Mouse (Mus musculus): Measurements from ENCODE around the gene Lce1j.
"Not testable (repeated sequence)": the region's sequence is repeated elsewhere in the genome, so short reads cannot be mapped to it uniquely, and the experiment has no call there.

Gene Lce1j

DNA sequence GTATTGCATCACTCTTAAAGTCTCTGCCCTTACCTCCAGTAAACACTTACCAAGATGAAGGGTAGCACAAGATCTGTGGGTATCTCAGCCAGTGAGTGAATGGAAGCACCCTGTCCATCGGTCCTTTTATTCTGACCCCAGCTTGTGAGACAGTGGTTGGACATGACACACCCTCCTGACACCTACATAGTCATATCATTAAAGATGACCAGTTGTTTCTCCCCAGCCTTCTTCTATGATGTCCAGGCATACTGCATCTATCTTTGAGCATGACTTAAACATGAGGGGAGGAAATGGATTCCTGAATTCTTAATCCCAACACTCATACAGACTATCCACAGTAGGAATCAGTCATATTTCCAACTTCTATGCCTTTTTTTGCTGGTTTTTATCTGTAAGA, at the start of gene Lce1j:
Lce1j (minus strand) TSS at position 101 of the 400 bp plus-strand sequence.
- no peak for DNase-seq (ENCODE audit: extremely low read depth, low read depth, low spot score)

DNA sequence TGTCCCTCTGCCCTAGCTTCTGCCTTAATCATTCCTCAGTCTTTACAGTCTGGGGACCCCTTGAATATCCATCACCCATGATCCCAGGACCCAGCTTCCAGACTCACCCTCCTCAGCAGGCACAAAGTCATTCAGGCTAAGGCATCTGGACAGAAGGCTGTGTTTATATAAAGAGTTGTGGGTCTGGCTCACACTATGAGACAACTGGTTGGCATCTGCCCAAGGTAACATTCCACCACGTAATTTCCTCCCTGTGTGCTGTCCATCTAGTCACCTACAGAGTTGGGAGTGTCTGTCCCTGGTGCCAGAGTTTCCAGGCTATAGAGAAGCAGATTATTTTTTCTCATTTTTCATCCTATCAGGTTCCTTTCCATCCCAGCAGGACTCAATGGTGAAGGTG, 36.8 kb upstream of the Lce1j start, which contains the start of gene Kprp:
Kprp (minus strand) TSS at position 140 of the 400 bp plus-strand sequence.
- DNase-seq (ENCODE audit: extremely low read depth, low read depth, low spot score) = no peak

DNA sequence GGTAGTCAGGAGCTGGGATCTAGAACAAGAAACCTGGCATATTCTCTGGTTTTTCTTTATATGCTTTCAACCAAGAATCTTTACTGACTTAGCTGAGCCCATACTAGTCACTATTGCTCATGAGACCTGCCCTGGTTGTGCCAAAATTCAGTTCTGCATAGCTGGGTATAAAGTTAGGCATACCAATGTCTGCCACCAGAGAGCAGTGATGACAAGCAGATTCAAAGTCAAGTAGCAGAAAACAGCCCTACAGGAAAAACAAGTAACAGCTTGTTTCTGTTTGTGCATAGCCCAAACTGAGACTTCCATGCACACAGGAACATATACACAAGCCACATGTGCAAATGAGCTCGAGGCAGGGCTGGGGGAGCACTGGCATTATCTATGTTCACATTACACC, 35.5 kb upstream of the Lce1j start:
- no peak for DNase-seq (ENCODE audit: extremely low read depth, low read depth, low spot score)

DNA sequence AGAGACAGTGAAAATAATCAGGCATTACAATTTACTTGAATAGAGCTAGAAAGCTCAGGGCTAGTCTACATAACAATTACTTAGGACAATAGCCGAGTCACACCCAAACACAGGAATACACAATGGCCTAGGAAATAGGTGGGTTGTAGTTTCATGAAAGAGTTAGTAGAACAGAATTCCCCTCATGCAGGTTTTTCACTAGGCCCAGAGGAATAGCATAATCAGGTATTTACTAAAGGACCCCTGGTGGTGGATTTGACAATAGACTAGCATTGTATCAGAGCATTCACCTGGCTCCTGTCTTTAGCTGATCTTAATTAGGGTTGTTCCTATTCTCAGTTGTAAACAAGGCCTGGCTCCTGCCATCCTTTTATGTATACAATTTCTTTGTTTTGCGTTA, 25.7 kb upstream of the Lce1j start:
- DNase-seq (ENCODE audit: extremely low read depth, low read depth, low spot score) = not testable (repeated sequence)

DNA sequence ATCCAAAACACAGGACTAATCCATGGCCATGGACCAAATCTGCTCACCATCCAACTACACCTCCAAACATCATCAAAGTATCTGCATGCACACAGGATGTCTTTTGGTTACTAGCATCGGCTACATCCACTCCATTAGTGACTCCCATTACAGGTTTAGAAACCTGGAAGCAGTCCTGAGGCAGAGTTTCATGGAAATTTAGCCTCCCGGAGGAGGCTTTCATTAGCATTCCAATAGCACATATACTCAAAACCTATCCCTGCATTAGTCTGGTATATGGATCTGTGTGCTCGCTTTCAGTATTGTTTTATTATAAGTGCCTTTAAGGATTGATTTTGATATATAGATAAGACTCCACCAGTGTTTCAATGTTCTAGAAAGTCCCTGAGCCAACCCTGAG, 25.3 kb upstream of the Lce1j start:
- no peak for DNase-seq (ENCODE audit: extremely low read depth, low read depth, low spot score)

DNA sequence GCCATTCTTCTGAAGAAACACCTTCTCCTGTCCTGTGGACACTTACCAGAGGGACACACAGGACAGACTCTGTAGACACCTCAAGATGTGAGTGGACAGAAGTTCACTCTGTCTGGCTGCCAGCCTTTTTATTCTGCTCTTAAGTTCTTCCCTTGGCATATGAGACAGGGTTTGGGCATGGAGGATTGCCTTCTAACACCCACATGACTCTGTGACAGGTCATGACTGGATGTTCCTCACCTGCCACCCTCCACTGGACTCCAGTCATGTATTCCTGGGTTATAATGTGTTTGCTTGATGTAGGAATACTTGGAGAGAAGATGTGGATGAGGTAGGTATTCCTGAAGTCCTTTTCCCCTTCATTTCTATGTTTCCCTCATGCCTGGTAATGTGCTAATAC, 17.5 kb upstream of the Lce1j start, which contains the start of gene Lce1k:
Lce1k (minus strand) TSS at position 101 of the 400 bp plus-strand sequence.
- no peak for DNase-seq (ENCODE audit: extremely low read depth, low read depth, low spot score)

DNA sequence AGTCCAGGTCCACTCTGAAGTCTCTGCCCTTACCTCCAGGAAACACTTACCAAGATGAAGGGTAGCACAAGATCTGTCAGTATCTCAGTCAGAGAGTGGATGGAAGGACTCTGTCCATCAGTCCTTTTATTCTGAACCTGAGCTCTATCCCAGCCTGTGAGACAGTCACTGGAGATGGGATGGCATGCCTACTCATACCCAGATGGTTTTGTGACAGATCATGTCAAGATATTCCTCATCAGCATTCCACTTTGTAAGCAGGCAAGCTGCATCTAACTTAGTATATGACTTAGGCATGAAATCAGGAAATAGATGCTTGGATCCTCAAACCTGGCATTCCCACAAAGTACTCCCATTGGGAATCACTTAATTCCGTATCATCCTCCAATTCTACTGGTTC, 11.5 kb downstream of the Lce1j start, which contains the start of gene Lce1i:
Lce1i (minus strand) TSS at position 101 of the 400 bp plus-strand sequence.
- no peak for DNase-seq (ENCODE audit: extremely low read depth, low read depth, low spot score)

DNA sequence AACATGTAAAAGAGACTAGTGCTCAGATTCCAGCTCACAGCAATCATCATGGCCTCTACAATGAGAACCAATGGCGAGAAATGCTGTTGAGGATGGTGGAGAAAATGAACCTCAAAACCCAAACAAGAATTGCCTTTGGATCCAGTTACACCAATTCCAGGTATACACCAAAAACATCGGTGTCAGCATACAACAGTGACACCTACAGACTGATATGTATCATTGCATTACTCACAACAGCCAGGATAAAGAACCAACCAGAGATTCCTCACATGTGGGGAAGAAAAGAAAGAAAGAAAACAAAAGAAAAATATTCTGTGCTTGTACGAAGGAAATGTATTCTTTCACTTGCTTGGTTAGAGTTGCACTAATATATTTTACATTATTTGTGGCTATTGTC, 18.7 kb downstream of the Lce1j start:
- no peak for DNase-seq (ENCODE audit: extremely low read depth, low read depth, low spot score)

DNA sequence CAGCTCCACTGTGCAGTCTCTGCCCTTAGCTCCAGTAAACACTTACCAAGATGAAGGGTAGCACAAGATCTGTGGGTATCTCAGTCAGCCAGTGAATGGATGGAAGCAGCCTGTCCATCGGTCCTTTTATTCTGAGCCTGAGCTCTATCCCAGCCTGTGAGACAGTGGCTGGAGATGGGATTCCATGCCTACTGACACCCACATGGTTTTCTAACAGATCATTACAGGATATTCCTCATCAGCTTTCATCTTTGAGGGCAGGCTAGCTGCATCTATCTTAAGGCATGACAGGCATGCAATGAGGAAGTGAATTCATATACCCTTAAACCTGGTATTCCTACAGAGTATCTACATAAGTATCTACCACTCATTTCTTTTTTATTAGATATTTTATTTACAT, 25.3 kb downstream of the Lce1j start, which contains the start of gene Lce1h:
Lce1h (minus strand) TSS at position 101 of the 400 bp plus-strand sequence.
- no peak for DNase-seq (ENCODE audit: extremely low read depth, low read depth, low spot score)

DNA sequence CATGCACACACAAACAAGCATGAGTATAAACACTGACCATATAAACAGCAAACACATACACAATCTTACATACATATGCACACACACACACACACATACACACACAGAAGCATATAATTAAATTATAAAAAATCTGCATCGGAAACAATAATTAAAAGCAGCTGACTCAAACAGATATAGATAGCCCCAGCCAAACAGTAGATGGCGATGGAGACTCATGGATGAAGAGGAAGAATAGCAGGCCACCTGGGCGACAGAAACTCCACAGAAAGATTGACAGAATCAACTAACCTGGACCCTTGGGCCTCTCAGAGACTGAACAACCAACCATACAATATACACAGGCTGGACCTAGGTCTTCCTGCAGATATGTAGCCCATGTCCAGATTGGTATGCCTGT, 37.1 kb downstream of the Lce1j start:
- DNase-seq (ENCODE audit: extremely low read depth, low read depth, low spot score) = no peak

DNA sequence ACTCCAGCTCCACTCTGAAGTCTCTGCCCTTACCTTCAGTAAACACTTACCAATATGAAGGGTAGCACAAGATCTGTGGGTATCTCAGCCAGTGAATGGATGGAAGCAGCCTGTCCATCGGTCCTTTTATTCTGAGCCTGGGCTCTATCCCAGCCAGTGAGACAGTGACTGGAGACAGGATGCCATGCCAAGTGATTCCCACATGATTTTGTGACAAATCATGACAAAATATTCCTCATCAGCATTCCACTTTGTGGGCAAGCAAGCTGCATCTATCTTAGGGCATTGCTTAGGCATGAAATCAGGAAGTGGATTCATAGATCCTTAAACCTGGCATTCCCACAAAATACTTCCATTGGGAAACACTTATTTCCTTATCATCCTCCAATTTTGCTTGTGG, 38.1 kb downstream of the Lce1j start, which contains the start of gene Lce1g:
Lce1g (minus strand) TSS at position 101 of the 400 bp plus-strand sequence.
- no peak for DNase-seq (ENCODE audit: extremely low read depth, low read depth, low spot score)

DNA sequence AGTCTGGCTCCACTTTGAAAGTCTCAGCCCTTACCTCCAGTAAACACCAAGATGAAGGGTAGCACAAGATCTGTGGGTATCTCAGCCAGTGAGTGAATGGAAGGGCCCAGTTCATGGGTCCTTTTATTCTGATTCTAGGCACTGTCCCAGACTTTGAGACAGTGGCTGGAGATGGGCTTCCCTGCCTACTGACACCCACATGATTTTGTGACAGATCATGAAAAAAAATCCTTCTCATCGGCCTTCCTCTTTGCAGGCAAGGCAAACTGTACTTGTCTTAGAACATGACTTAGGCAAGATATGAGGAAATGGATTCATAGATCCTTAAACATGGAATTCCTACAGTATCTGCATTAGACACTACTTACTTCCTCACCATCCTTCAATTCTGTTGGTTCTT, 51.3 kb downstream of the Lce1j start, which contains the start of gene Gm38119:
Gm38119 (minus strand) TSS at position 101 of the 400 bp plus-strand sequence.
- DNase-seq (ENCODE audit: extremely low read depth, low read depth, low spot score) = no peak
